8 mouse cellular contexts compared by ENCODE assay signal in genomic region chr9:33856169-33856568, GRCm38 (mm10).
DNase-seq lines count a peak whose midpoint lies in the region; ATAC-seq and TF ChIP-seq lines count a peak whose summit lies in the region.

No protein-coding gene starts in this region.

- 40% methylated on average over 2 of the region's 2 CpGs for WGBS in hindbrain, embryonic 10.5 days
- 39% methylated on average over 2 of the region's 2 CpGs for WGBS in hindbrain, embryonic 16.5 days
- WGBS in liver, postnatal 0 days (ENCODE audit: insufficient replicate concordance), result 28% methylated on average over 2 of the region's 2 CpGs

- H3K9me3 ChIP-seq in hindbrain, embryonic 10.5 days, result no peaks in the 10 kb centered on the region
- H3K9me3 ChIP-seq in hindbrain, embryonic 16.5 days (ENCODE audit: control insufficient read depth, low read length), result no peaks in the 10 kb centered on the region
- H3K9me3 ChIP-seq in liver, postnatal 0 days (ENCODE audit: low read length), result no peaks in the 10 kb centered on the region

- H3K4me1 ChIP-seq in hindbrain, embryonic 10.5 days (replicated peaks), result no peaks in the 10 kb centered on the region
- no peaks in the 10 kb centered on the region for H3K4me1 ChIP-seq in hindbrain, embryonic 16.5 days (ENCODE audit: control insufficient read depth, insufficient read depth, low read depth, low read length)
- H3K4me1 ChIP-seq in liver, postnatal 0 days (ENCODE audit: insufficient read depth), result no peaks in the 10 kb centered on the region

- no peak overlapping the region for H3K27ac ChIP-seq in hindbrain, embryonic 10.5 days
- no peak overlapping the region for H3K27ac ChIP-seq in hindbrain, embryonic 16.5 days (ENCODE audit: low read depth, low read length)
- no peak overlapping the region for H3K27ac ChIP-seq in liver, postnatal 0 days (ENCODE audit: low read depth)

- H3K27me3 ChIP-seq in hindbrain, embryonic 10.5 days (ENCODE audit: insufficient read depth, poor library complexity, severe bottlenecking), result no peaks in the 10 kb centered on the region; the same call in 1 of the 2 replicates
- no peaks in the 10 kb centered on the region for H3K27me3 ChIP-seq in hindbrain, embryonic 16.5 days (replicated peaks; ENCODE audit: control insufficient read depth, insufficient read depth, low read length)
- H3K27me3 ChIP-seq in liver, postnatal 0 days (ENCODE audit: insufficient read depth, low read length), result no peaks in the 10 kb centered on the region

- ATAC-seq in hindbrain, embryonic 16.5 days, result no peak
- ATAC-seq in liver, postnatal 0 days, result no peak
- ATAC-seq in erythroid progenitor cell, adult 5-6 weeks (replicated peaks; ENCODE audit: low FRiP score, poor library complexity, severe bottlenecking), result no peak

- no peak overlapping the region for H3K4me3 ChIP-seq in hindbrain, embryonic 10.5 days
- no peak overlapping the region for H3K4me3 ChIP-seq in hindbrain, embryonic 16.5 days (ENCODE audit: low read length)
- H3K4me3 ChIP-seq in liver, postnatal 0 days (ENCODE audit: low read depth, low read length), result no peak overlapping the region

- no peaks in the 10 kb centered on the region for H3K36me3 ChIP-seq in hindbrain, embryonic 10.5 days
- no peaks in the 10 kb centered on the region for H3K36me3 ChIP-seq in hindbrain, embryonic 16.5 days (ENCODE audit: control insufficient read depth, insufficient read depth, low read length)
- H3K36me3 ChIP-seq in liver, postnatal 0 days (replicated peaks; ENCODE audit: insufficient read depth, low read length), result no peaks in the 10 kb centered on the region

- peak; percentile 36 for TF ChIP-seq CTCF in liver, postnatal 0 days (IDR thresholded peaks at IDR 0.05; ENCODE audit: low read depth)

- peak; percentile 26 for DNase-seq in hindbrain, embryonic 10.5 days (ENCODE audit: low spot score)
- DNase-seq in urinary bladder, postnatal 14 days (ENCODE audit: low spot score), result peak; percentile 36
- DNase-seq in urinary bladder, adult 2 months (ENCODE audit: low spot score), result no peak
- DNase-seq in embryo, embryonic 10.5 days (ENCODE audit: low spot score), result peak; percentile 45
- DNase-seq in liver, postnatal 0 days, result no peak
- DNase-seq in layer of hippocampus, adult 8-10 months (ENCODE audit: low spot score in 2 of 2), result no peak

- H3K4me2 ChIP-seq in hindbrain, embryonic 16.5 days (ENCODE audit: low read length), result no peak overlapping the region
- H3K4me2 ChIP-seq in liver, postnatal 0 days (ENCODE audit: low read depth, low read length), result no peak overlapping the region

- no peak overlapping the region for H3K9ac ChIP-seq in hindbrain, embryonic 16.5 days (ENCODE audit: low read depth, low read length)
- no peak overlapping the region for H3K9ac ChIP-seq in liver, postnatal 0 days (replicated peaks)

- TF ChIP-seq EP300 in liver, postnatal 0 days (IDR thresholded peaks at IDR 0.05; ENCODE audit: low read depth), result no peak

Comparison
In these comparisons a context has a peak if more than half of its experiments do, and no peak if none do; other contexts are left out.
1. DNase-seq: peak in hindbrain, embryonic 10.5 days (single experiment), urinary bladder, postnatal 14 days (single experiment) and embryo, embryonic 10.5 days (single experiment); none in urinary bladder, adult 2 months (single experiment), liver, postnatal 0 days (single experiment) and layer of hippocampus, adult 8-10 months (0 of 2).